Mouse (Mus musculus): Measurements from ENCODE around the gene Artn.

Gene Artn

DNA sequence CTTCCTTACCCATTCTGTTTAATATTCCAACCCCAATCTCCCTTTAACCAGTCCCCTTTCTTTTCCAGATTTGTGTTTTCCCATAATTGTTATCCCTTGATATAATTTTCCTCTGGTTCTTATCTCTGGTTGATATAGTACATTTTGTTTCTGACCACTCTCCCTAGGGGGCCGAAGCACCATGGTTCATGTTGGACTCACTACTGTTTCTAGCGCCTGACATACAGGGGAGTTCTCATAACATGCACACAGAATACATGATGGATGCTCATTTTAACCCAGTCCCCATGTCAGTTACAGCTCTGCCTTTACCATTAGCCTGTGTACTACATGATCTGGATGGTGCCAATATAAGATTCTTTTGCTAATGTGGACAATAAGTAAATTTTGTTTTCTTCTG, 41.6 kb downstream of the Artn start:
- DNase-seq, result no peak

DNA sequence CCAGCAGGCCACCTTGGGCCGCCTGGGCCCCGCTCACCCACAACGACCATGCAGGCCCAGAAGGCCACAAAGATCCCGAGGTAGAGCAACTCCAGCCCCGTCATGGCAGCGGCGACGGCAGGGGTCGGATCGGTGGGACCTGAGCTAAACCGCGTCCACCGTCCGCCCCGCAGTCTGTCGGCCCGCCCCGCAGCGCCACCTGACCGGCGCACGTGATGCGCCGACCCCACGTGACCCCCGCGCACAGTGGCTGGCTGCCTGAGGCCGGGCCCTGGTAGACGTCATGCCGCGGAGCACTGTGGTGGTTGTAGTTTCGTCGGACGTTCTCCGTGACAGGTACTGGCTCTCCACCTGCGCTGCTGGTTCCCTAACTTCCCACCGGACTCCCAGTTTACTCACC, 42.4 kb downstream of the Artn start, which contains the start of gene Atp6v0b:
Gene Atp6v0b (minus strand): TSS at position 201 of the 400 bp plus-strand sequence.
- DNase-seq, result peak; percentile 97

DNA sequence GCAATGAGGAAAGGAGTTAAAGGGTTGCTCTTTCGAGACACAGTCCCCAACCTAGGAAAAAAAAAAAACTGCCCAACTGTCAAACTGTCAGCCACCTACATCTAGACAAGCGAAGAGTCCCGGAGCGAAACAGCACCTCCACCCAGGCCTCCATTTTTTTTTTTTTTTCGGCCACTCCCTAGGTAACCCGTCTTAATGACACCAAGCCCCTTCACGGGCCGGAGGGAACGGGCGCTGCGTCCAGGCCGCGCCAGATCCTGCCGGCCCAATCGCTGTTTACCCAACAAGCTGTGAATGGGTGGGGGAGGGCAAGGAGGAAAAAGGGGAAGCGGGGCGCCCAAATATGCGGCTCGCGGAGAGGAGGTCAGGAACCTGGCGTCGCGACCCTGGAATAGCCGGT, 42.9 kb downstream of the Artn start:
- DNase-seq, result no peak

DNA sequence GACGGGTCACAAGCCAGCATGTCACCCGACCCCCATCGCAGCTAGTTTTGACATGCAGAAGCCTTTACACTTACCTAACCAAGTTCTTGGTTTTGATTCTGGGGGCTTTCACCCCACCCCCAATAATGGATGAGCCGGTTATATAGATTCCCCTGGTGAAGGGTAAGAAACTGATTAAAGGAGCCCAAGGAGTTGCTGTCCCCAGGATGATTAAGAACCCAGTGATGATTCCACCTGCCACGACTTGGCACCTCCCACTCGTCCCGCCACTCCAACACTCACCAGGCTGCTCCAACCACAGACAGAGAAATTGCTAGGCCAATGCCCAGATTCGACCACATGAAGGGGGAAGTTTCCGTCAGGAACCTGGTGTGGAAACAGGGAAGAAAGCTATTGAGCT, 43.6 kb downstream of the Artn start:
- no peak for DNase-seq

DNA sequence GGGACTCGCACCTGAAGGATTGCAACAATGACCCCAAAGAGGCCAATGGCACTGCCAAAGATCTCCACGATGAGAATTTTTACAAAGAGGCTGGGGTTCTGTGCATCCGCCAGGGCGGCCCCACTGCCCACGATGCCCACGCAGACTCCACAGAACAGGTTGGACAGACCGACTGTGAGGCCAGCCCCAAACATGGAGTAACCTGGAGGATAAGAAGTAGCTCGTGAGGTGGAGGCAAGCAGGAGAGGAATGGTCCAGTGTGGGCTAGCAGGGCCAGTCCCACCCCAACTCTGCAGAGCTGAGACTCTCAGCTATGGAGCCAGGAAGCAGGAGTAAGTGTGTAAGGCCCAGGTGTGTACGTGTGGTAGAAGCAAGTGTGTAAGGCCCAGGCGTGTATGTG, 44.5 kb downstream of the Artn start:
- DNase-seq, result no peak

DNA sequence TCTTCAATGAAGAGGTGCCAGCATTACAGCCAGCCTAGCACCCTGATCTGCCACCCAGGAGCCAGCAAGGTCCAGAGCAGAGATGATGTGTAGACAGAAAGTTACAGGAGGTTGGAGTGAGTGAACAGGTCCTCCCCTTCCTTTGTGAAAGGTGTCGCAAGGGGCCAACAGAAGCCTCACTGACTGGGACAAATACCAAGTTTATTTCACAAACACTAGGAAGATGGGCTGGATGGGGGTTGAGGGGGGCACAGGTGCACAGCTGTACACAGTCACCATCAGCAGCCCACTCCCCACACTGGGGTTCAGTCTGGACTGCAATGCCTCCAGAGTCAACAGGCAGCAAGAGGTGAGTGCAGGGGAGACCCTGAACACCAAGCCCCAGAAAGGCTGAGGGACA, 45.4 kb downstream of the Artn start:
- no peak for DNase-seq

DNA sequence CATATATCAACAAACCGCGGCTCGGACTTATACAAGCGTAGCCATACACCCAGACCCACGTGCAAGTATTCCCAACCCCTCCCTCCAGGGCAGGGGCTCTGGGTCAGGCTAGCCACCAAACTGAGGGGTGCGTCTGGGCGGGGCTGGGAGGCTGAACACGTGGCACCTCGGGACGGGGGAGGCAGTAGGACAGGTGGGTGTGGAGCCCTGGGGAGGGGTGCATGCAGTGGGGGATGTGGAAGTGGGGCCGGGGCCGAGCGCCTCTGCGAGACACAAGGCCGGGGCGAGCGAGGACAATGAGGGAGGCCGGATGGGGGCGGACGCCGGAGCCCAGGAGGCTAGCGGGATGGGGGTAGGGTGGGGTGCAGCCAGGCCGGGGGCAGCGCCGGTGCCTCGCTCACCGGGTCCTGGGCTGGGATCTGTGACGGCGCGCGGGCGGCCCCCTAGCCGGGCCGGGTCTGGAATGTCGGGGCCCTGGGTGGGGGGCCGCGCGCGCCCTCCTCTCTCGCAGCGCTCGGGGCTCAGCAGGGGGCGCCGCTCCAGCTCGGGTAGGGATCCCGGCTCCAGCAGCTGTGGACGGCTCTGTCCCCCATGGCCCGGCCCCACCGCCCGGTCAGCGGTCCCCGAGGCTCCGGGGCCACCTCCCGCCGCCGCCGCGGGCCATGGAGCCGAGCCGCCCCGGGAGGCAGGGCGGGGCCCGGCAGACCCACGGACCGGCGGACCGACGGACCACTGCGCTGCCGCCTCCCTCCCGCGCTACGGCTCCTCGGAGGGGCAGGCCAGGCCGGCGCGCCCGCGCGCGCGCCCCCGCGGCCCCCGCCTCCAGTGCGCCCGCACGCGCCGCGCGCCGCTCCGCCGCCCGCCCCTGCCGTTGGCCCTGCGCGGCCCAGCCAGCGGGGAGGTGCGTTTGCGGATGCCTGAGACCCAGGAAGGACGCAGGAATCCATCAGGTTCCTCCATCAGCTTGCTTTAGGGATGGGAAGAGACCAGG, 46.6 kb downstream of the Artn start, which contains the start of gene B4galt2:
Gene B4galt2 (minus strand): TSS at position 787 of the 991 bp plus-strand sequence.
- DNase-seq, result peak; percentile 68

DNA sequence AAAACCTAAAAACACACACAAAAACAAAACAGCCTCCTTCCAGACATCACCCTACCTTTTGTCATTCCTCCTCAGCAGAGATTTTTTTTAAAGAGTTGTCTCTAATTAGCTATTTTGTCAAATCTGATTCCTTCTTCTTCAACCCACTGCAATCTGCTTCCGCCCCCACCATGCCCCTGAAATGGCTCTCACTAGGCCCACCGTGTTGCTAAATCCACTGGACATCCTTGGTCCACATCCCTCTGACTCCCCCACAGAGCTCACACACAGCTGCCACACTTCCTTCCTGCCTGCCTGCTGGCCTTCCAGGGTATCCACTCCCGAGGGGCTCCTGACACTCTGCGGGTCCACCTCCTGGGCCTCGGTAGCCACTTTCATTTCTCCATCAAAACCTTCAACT, 50.9 kb downstream of the Artn start:
- DNase-seq, result no peak

DNA sequence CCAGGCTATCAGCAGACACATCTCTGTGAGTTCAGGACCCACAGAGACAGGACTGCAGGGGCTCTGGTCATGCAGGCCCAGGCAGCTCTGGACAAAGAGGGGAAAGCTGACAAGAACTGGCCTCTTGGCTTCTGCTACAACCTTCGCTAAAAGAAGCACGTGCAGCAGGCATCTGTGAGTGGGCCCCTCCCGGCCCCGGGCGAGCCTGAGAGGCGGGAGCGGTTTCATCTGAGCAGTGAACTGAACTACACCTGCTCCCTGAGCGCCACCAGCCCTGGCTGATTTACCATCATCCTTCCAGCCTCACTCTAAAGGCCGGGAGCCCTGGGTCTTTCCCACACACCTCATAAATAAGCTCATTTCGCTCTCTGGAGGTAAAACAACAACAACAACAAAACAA, 51.3 kb downstream of the Artn start:
- DNase-seq, result no peak

Measured in kidney, postnatal 14 days (tissue).